Mouse (Mus musculus): Measurements from ENCODE around the gene Sp6. TPM values are rescaled to one million over a fixed set of nuclear protein-coding genes. Genes with fewer than 3 reads are reported as not detected.

Gene Sp6
- 21.2 and 22.0 TPM in 2 replicates for polyA plus RNA-seq (2015; fragmentation: Nextera tagmentation; extraction: Ambion mirVana)

DNA sequence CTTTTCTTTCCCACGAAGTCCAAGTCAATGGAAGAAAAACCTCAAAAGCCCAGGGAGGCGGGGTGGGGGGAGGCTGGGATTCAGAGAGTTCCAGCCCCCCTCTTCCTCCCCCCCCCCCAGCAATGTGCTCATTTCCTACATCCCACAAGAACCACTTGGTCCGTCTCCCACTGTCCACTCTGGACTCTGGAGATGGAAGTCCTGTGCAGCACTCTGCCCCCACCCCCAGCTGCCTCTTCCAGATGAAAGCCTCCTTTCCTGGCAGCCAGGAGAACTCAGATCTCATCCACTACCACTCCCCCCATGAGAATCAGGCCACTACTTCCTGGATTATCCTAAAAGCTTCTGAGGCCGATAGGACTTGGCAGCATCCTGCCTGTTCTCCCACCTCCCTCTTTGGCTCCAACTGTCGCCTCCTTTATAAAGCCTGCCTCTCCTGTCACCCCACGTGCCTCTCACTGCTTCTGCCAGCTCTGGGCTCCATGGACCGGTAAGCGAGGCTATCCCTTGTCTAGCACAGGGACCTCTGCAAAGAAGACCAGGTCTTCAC lies at the start of gene Sp6:
TSS of gene Sp6 (plus strand) at position 274 of the 550 bp plus-strand sequence.
- no peak within 1 kb of the TSS for H3K27ac ChIP-seq (replicated peaks)
- no peak within 1 kb of the TSS for H3K4me2 ChIP-seq (replicated peaks; ENCODE audit: low read depth)
- no peak for ATAC-seq (ENCODE audit: low FRiP score, low TSS enrichment)
- H3K4me3 ChIP-seq (ENCODE audit: low read depth, low read length) = no peak within 1 kb of the TSS
- H3K9me3 ChIP-seq (ENCODE audit: control insufficient read depth, low read length) = no peaks in the 10 kb centered on the region
- no peaks in the 10 kb centered on the region for H3K36me3 ChIP-seq (ENCODE audit: control insufficient read depth, insufficient read depth, low read length)
- peaks cover 3% of the 10 kb centered on the region; the same call in 1 of the 2 replicates for H3K27me3 ChIP-seq (ENCODE audit: control insufficient read depth, insufficient read depth, low read length)
- WGBS = 27% methylated on average over 8 of the region's 8 CpGs
- no peak for TF ChIP-seq CTCF (IDR thresholded peaks at IDR 0.05; ENCODE audit: low read depth)
- no peak for TF ChIP-seq EP300 (optimal IDR thresholded peaks at IDR 0.05)
- no peak within 1 kb of the TSS for H3K9ac ChIP-seq (ENCODE audit: low read length)
- H3K4me1 ChIP-seq (replicated peaks; ENCODE audit: control insufficient read depth, insufficient read depth) = no peaks in the 10 kb centered on the region; the same call in 1 of the 2 replicates
- DNase-seq (ENCODE audit: low spot score) = no peak

DNA sequence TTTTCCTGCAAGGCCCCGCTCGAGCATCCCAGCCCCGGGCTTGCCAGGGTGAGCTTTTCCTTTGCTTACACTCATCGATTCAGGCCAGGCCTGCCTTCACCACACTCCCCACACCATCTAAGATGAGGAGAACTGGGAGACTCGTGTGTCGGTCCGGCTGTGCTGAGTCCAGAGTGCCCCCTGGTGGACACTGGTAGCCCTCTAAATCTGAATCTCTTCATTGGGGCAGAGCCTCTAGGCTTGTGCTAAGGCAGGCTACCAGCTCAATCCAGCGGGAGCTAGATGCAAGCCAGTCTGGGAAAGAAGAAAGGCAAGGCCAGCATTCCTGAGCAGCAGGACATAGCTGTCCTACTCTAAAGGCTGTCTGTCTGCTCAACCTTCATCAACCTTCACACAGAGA lies 49.6 kb upstream of the Sp6 start:
- no peak overlapping the region for H3K4me2 ChIP-seq (replicated peaks; ENCODE audit: low read depth)
- ATAC-seq (ENCODE audit: low FRiP score, low TSS enrichment) (peak; percentile 73), DNase-seq (ENCODE audit: low spot score) (peak; percentile 90)
- 0 out of 2 replicates have a peak, but pooled peaks cover 1% of the 10 kb centered on the region for H3K4me1 ChIP-seq (replicated peaks; ENCODE audit: control insufficient read depth, insufficient read depth)
- peaks cover 15% of the 10 kb centered on the region for H3K36me3 ChIP-seq (ENCODE audit: control insufficient read depth, insufficient read depth, low read length)
- H3K4me3 ChIP-seq (ENCODE audit: low read depth, low read length) = no peak overlapping the region
- no peak for TF ChIP-seq EP300 (optimal IDR thresholded peaks at IDR 0.05)
- peak; percentile 94 for TF ChIP-seq CTCF (IDR thresholded peaks at IDR 0.05; ENCODE audit: low read depth)
- H3K27me3 ChIP-seq (ENCODE audit: control insufficient read depth, insufficient read depth, low read length) = no peaks in the 10 kb centered on the region
- no peak overlapping the region for H3K27ac ChIP-seq (replicated peaks)
- H3K9ac ChIP-seq (ENCODE audit: low read length) = no peak overlapping the region
- no peaks in the 10 kb centered on the region for H3K9me3 ChIP-seq (ENCODE audit: control insufficient read depth, low read length)
- WGBS = 9% methylated on average over 8 of the region's 8 CpGs

DNA sequence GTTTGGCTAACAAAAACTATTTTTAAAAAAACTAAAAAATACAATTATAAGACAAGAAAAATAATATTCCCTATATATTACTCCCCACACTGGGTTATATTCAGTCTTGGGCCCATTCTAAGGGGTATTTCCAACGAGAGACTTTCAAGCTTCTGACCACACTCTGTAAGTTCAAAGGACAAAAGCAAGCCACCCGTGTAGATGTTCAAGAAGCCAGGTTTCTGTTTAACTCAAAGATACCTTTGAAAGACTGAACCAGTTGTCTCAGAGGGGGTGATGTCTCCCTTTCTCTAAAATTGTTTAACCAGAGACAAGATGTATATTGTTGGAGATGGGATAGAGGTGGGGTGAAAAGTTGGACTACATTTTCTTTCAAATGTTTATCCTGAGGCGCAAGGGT lies 47.0 kb upstream of the Sp6 start:
- ATAC-seq (ENCODE audit: low FRiP score, low TSS enrichment) = no peak
- DNase-seq (ENCODE audit: low spot score) = no peak
- Histone ChIP-seq H3K9ac (ENCODE audit: low read length) (no peak overlapping the region), H3K9me3 (ENCODE audit: control insufficient read depth, low read length) (no peaks in the 10 kb centered on the region), H3K4me1 (replicated peaks; ENCODE audit: control insufficient read depth, insufficient read depth) (0 out of 2 replicates have a peak, but pooled peaks cover 10% of the 10 kb centered on the region), H3K4me2 (replicated peaks; ENCODE audit: low read depth) (no peak overlapping the region), H3K27me3 (ENCODE audit: control insufficient read depth, insufficient read depth, low read length) (no peaks in the 10 kb centered on the region), H3K27ac (replicated peaks) (no peak overlapping the region), H3K4me3 (ENCODE audit: low read depth, low read length) (no peak overlapping the region), H3K36me3 (ENCODE audit: control insufficient read depth, insufficient read depth, low read length) (peaks cover 5% of the 10 kb centered on the region; the same call in 1 of the 2 replicates)
- no peak for TF ChIP-seq CTCF (IDR thresholded peaks at IDR 0.05; ENCODE audit: low read depth)
- TF ChIP-seq EP300 (optimal IDR thresholded peaks at IDR 0.05) = no peak
- 72% methylated on average over 3 of the region's 3 CpGs for WGBS

DNA sequence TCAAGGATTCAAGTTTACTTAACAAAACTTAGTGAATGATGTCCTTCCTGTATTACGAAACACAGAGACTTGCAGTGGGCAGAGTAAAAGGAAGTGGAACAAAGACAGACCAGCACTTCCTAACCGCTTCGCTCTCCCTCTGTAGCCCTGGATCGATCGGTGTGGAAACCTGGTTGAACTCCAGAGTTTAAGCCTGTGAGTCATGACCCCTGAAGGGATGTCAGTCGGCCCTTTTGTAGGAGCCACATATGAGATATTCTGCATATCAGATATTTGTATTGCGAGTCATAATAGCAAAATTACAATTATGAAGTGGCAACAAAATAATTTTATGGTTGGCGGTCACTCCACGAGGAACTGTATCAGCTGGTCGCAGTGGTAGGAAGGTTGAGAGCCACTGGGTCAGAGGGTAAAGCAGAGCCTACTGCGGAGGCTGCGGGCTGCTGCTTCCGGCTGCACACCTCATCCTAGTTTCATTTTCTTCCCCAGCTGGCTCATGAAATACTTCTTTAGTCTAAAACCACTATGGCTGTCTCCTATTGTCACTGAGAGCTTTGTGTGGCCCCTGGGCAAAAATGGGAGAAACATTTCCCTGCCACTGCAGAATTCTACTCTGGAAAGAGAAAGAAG lies 46.2 kb upstream of the Sp6 start:
- no peak overlapping the region for H3K4me3 ChIP-seq (ENCODE audit: low read depth, low read length)
- H3K36me3 ChIP-seq (ENCODE audit: control insufficient read depth, insufficient read depth, low read length) = peaks cover 2% of the 10 kb centered on the region; the same call in 1 of the 2 replicates
- H3K27me3 ChIP-seq (ENCODE audit: control insufficient read depth, insufficient read depth, low read length) = no peaks in the 10 kb centered on the region
- H3K4me1 ChIP-seq (replicated peaks; ENCODE audit: control insufficient read depth, insufficient read depth) = 0 out of 2 replicates have a peak, but pooled peaks cover 10% of the 10 kb centered on the region
- H3K4me2 ChIP-seq (replicated peaks; ENCODE audit: low read depth) = peak overlapping the region; percentile 31
- TF ChIP-seq EP300 (optimal IDR thresholded peaks at IDR 0.05) = no peak
- TF ChIP-seq CTCF (IDR thresholded peaks at IDR 0.05; ENCODE audit: low read depth) = no peak
- H3K27ac ChIP-seq (replicated peaks) = peak overlapping the region; percentile 74
- peak overlapping the region; percentile 9 for H3K9ac ChIP-seq (ENCODE audit: low read length)
- ATAC-seq (ENCODE audit: low FRiP score, low TSS enrichment) (peak; percentile 54; the same call in 1 of the 2 replicates), DNase-seq (ENCODE audit: low spot score) (no peak)
- H3K9me3 ChIP-seq (ENCODE audit: control insufficient read depth, low read length) = no peaks in the 10 kb centered on the region
- 57% methylated on average over 13 of the region's 13 CpGs for WGBS

DNA sequence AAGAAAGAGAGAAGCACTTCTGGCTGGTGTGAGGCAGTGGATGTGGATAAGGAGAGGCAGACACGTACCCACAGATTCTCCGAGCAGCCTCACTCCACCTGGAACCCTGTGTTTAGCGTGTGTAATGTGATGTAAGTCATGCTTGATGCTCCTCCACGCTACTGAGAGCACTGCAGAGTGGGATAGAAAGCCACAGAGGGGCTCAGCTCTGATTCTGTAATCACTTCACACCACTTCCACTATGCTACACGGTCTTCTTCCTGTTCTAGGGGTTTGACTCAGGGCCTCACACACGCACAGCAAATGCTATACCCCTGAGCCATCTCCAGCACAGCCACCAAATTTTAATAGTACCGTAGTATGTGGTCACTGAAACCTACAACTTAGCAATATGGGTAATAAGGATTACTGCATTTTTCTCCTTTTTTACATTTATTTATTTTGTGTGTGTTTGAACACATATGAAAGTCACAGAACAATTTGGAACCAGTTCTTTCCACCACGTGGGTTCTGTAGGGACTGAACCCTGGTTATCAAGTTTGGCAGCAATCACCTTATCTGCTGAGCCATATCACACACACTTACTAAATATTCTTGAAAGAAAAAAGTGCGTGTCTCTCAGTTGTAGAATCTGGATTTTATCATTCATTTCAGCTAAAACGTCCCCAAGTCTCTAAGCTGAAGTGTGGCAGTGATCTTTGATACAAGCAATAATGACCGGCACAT lies 45.5 kb upstream of the Sp6 start:
- no peaks in the 10 kb centered on the region for H3K36me3 ChIP-seq (ENCODE audit: control insufficient read depth, insufficient read depth, low read length)
- H3K4me2 ChIP-seq (replicated peaks; ENCODE audit: low read depth) = peak overlapping the region; percentile 31
- DNase-seq (ENCODE audit: low spot score) (no peak), ATAC-seq (ENCODE audit: low FRiP score, low TSS enrichment) (no peak)
- H3K27ac ChIP-seq (replicated peaks) = peak overlapping the region; percentile 74
- H3K9me3 ChIP-seq (ENCODE audit: control insufficient read depth, low read length) = no peaks in the 10 kb centered on the region
- no peaks in the 10 kb centered on the region for H3K27me3 ChIP-seq (ENCODE audit: control insufficient read depth, insufficient read depth, low read length)
- peak overlapping the region; percentile 9 for H3K9ac ChIP-seq (ENCODE audit: low read length)
- no peak for TF ChIP-seq CTCF (IDR thresholded peaks at IDR 0.05; ENCODE audit: low read depth)
- no peak for TF ChIP-seq EP300 (optimal IDR thresholded peaks at IDR 0.05)
- H3K4me1 ChIP-seq (replicated peaks; ENCODE audit: control insufficient read depth, insufficient read depth) = 0 out of 2 replicates have a peak, but pooled peaks cover 10% of the 10 kb centered on the region
- no peak overlapping the region for H3K4me3 ChIP-seq (ENCODE audit: low read depth, low read length)
- whole genome bisulfite sequencing = 71% methylated on average over 11 of the region's 11 CpGs
